Mouse (Mus musculus): Measurements from ENCODE around the gene Lamb3. TPM values are rescaled to one million over a fixed set of nuclear protein-coding genes. Genes with fewer than 3 reads are reported as not detected.
A peak's percentile ranks its signal among the peaks of the same experiment; 100 is the strongest.

Gene Lamb3
- polyA plus RNA-seq, 1 experiment from 2014 or later, result 0.63 TPM

DNA sequence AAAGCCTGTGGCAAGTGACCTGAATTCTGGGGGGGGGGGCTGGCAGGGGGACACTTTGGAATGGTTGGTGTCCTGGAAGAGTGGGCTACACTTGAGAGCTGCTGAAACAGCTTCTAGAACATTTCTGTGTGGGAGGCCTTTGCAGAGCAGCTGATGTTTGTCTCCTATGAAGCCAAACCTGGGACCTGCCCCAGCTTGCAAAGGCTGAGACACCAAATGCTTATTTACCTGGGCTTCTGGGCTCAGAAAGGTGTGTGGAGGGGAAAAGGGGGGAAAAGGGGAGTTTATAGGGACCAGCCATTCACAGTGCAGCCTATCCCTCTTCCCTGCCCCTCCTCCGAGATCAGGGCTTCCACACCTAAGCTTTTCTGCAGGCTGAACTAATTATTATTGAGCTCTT lies 92.5 kb downstream of the Lamb3 start:
- H3K9ac ChIP-seq, result no peak overlapping the region
- 25% methylated on average over 1 of the region's 1 CpGs for WGBS (ENCODE audit: insufficient replicate concordance)
- no peak for ATAC-seq (ENCODE audit: insufficient read depth)
- no peak overlapping the region for H3K4me3 ChIP-seq (replicated peaks)
- no peaks in the 10 kb centered on the region for H3K27me3 ChIP-seq
- no peaks in the 10 kb centered on the region for H3K9me3 ChIP-seq (replicated peaks)
- no peak overlapping the region for H3K27ac ChIP-seq (replicated peaks)
- 0 out of 2 replicates have a peak, but pooled peaks cover 5% of the 10 kb centered on the region for H3K4me1 ChIP-seq (replicated peaks)
- H3K4me2 ChIP-seq, result no peak overlapping the region
- no peaks in the 10 kb centered on the region for H3K36me3 ChIP-seq (replicated peaks)

DNA sequence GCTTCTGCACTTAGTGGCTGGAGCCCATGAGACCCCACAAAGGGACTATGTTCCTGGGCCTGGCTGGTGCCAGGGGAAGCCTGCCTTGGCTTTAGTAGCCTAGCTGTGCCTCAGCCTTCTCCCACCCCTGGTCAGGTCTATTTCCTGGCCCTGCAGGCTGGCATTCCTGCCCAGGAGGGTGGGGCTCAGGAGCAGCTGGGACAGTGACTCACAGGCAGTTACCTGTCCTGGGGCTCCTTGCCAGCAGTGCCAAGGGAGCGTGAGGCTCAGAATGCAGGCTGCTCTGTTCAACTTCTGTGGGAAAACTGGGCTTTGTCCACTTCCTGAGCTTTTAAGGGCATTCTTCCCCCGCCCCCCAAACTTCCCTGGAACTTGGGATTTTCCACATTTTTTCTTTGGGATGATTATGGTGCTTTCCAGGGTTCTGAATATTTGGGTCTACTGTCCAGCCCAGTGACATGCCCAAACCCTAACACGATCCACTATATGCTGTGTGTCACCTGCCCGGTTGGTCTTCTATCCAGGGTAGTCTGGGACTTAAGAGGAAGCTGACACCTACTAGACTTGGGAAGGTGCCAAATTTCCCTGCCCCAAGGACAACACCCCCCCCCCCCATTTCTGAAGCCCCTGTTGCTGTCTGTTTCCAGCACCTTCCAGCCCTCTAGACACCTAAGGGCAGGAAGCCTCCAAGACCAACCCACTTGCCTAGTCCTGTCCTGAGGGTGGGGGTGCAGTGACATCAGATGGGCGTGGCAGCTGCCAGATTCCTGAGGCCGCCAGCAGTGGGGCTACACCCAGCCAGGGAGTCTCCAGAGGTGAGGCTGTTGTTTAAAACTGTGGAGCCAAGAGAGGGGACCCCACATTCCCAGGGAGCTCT lies 94.0 kb downstream of the Lamb3 start:
- 39% methylated on average over 6 of the region's 6 CpGs for WGBS (ENCODE audit: insufficient replicate concordance)
- Histone ChIP-seq H3K27ac (replicated peaks) (no peak overlapping the region), H3K27me3 (no peaks in the 10 kb centered on the region), H3K9ac (no peak overlapping the region), H3K4me2 (no peak overlapping the region), H3K4me1 (replicated peaks) (0 out of 2 replicates have a peak, but pooled peaks cover 5% of the 10 kb centered on the region), H3K4me3 (replicated peaks) (no peak overlapping the region), H3K9me3 (replicated peaks) (no peaks in the 10 kb centered on the region), H3K36me3 (replicated peaks) (no peaks in the 10 kb centered on the region)
- ATAC-seq (ENCODE audit: insufficient read depth), result peak; percentile 4; the same call in 1 of the 2 replicates

DNA sequence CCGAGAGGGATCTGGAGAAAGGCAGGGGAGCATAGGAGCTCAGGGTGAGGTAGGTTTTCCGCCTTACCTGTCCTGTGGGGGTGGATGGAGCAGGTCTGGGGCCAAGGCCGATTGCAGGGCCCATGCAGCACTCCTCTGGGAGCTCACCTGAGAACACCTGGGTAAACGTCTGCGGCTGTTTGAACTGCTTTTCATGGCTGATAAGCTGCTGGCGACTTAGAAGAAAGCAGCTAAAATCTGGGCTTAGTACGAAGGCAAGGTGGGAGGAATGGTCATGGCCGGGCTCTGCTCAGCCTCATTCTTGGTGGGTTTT lies 94.5 kb downstream of the Lamb3 start:
- Histone ChIP-seq H3K4me3 (replicated peaks) (no peak overlapping the region), H3K27me3 (no peaks in the 10 kb centered on the region), H3K4me1 (replicated peaks) (0 out of 2 replicates have a peak, but pooled peaks cover 5% of the 10 kb centered on the region), H3K9me3 (replicated peaks) (no peaks in the 10 kb centered on the region), H3K4me2 (no peak overlapping the region), H3K36me3 (replicated peaks) (no peaks in the 10 kb centered on the region), H3K27ac (replicated peaks) (no peak overlapping the region), H3K9ac (no peak overlapping the region)
- 42% methylated on average over 8 of the region's 8 CpGs for WGBS (ENCODE audit: insufficient replicate concordance)
- no peak for ATAC-seq (ENCODE audit: insufficient read depth)

DNA sequence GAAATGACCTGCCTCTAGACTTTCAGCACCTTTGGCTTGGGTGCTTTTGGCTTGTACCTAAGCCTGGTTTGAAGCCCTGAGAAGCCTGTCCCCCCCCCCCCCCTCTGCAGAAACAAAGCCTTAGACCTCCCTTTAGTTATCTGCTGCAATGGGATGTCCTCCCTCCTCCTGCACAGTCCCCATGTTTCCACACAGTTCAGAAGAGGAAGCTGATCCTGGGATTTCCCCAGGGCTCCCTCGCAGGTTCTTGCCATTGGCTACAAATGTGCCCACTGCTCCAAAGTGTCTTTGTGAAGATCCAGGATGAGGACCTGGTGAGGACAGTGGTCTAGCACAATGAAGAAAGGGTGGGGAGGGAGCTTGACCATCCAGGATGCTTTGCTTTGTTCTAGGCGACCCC lies 95.6 kb downstream of the Lamb3 start:
- no peak overlapping the region for H3K9ac ChIP-seq

DNA sequence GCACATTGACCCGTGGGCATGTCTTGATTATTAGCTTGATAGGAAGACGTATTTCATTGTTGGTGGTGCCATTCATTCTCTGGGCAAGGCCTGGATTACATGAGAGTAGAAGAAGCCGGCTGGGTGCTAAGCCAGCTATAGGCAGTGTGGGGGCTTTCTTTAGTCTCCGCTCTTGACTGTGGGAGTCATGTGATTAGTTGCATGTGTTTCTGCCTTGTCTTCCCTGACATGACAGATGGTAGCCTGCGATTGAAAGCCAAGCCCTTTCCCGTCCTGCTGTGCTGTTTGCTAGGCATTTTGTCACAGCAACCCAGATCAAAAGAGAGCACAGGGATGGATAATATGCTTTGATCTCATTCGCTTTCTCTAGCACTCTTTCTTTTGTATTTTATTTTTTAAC lies 97.9 kb downstream of the Lamb3 start:
- no peaks in the 10 kb centered on the region for H3K9me3 ChIP-seq (replicated peaks)
- WGBS (ENCODE audit: insufficient replicate concordance), result 42% methylated on average over 7 of the region's 7 CpGs
- no peak overlapping the region for H3K4me3 ChIP-seq (replicated peaks)
- H3K36me3 ChIP-seq (replicated peaks), result no peaks in the 10 kb centered on the region
- H3K4me1 ChIP-seq (replicated peaks), result peaks cover 6% of the 10 kb centered on the region
- no peak overlapping the region for H3K27ac ChIP-seq (replicated peaks)
- no peak overlapping the region for H3K4me2 ChIP-seq
- no peak overlapping the region for H3K9ac ChIP-seq
- no peaks in the 10 kb centered on the region for H3K27me3 ChIP-seq
- no peak for ATAC-seq (ENCODE audit: insufficient read depth)

More for the DNA sequence above, 95.6 kb downstream of the Lamb3 start:
- 0 out of 2 replicates have a peak, but pooled peaks cover 5% of the 10 kb centered on the region for H3K4me1 ChIP-seq (replicated peaks)
- WGBS (ENCODE audit: insufficient replicate concordance), result 29% methylated on average over 2 of the region's 2 CpGs
- no peak for ATAC-seq (ENCODE audit: insufficient read depth)
- H3K4me2 ChIP-seq, result no peak overlapping the region
- no peaks in the 10 kb centered on the region for H3K27me3 ChIP-seq
- no peaks in the 10 kb centered on the region for H3K9me3 ChIP-seq (replicated peaks)
- H3K4me3 ChIP-seq (replicated peaks), result no peak overlapping the region
- no peak overlapping the region for H3K27ac ChIP-seq (replicated peaks)
- H3K36me3 ChIP-seq (replicated peaks), result no peaks in the 10 kb centered on the region

DNA sequence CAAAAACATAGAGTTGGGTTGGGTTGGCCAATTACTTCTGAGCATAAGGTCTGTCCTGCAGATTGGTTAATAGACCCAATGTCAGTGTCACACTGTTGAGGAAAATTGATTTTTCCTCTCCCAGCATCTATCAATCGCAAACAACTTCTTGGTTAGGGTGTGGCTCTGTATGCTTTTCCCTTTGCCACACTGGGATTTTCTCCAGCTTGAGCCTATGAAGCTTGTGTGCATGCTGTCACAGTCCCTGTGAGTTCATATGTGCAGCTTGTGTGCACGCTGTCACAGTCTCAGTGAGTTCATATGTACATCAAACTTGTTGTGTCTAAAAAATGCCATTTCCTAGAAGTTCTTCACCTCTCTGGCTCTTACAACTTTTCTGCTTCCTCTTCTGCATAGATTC lies 99.3 kb downstream of the Lamb3 start:
- Histone ChIP-seq H3K27me3 (no peaks in the 10 kb centered on the region), H3K4me1 (replicated peaks) (peaks cover 10% of the 10 kb centered on the region), H3K4me3 (replicated peaks) (no peak overlapping the region), H3K4me2 (no peak overlapping the region), H3K27ac (replicated peaks) (no peak overlapping the region), H3K36me3 (replicated peaks) (no peaks in the 10 kb centered on the region), H3K9ac (no peak overlapping the region), H3K9me3 (replicated peaks) (no peaks in the 10 kb centered on the region)
- no peak for ATAC-seq (ENCODE audit: insufficient read depth)
- 50% methylated on average over 2 of the region's 2 CpGs for WGBS (ENCODE audit: insufficient replicate concordance)

DNA sequence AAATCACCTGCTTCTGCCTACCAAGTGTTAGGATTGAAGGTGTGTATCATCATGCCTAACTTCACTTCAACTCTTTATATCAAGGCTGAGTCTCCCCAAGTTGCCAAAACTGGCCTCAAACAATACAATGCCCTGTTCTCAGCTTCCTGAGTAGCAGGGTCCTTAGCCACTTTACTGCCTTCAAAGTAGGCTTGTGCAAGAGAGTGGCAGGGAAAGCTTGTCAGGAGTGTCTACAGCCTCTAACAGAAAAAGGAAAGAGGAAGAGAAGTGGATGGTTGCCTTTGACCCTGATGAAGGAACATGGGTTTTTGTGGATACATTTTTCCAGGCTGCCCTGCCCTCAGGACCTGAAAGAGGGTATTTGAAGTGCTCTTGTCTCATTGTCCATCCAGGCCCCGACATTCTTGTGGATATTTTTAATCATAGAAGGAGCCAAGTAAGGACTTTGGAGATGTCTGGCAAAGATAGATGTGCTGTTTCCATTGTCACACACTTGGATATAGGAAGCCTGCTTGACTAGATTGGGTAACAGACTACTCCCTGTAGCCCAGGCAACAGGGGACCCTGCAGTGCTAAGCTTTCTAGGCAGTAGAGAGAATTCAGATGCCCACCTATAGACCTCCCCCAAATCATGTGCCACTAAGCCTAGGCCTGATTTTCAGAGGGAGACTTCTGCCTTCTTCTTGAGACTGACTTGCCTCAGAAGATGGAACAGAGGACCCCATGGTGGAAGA lies 102.5 kb downstream of the Lamb3 start:
- no peak for ATAC-seq (ENCODE audit: insufficient read depth)
- Histone ChIP-seq H3K4me2 (no peak overlapping the region), H3K27me3 (no peaks in the 10 kb centered on the region), H3K4me3 (replicated peaks) (no peak overlapping the region), H3K9ac (no peak overlapping the region), H3K9me3 (replicated peaks) (no peaks in the 10 kb centered on the region), H3K4me1 (replicated peaks) (peaks cover 10% of the 10 kb centered on the region), H3K27ac (replicated peaks) (no peak overlapping the region), H3K36me3 (replicated peaks) (no peaks in the 10 kb centered on the region)
- 39% methylated on average over 1 of the region's 1 CpGs for WGBS (ENCODE audit: insufficient replicate concordance)

DNA sequence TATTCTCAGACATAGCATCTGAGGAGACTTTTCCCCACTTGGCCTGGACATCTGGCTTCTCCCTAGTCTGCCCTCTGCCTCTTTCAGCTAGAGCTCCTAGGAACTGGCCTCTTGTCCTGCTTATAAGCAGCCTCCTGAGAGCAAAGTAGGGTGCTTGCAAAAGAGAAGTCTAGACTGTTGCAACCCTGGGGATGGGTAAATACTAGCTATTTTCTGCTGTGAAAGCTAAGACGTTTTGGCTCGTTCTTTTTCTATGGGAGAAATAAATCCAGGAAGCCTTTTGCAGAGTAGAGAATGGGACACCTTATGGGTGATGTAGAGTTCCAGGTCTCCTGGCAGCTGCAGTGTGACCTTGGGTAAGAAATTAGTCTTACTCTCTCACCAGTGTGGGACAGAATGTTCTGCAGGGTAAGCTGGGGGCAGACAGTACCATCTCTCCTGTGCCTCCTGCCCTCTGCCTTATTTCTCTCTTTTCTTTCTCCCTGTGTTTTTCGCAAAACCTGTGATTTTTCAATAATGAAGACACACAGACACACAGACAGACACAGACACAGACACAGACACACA lies 103.1 kb downstream of the Lamb3 start:
- Histone ChIP-seq H3K9ac (no peak overlapping the region), H3K27ac (replicated peaks) (no peak overlapping the region), H3K4me3 (replicated peaks) (no peak overlapping the region), H3K9me3 (replicated peaks) (no peaks in the 10 kb centered on the region), H3K36me3 (replicated peaks) (no peaks in the 10 kb centered on the region), H3K4me2 (no peak overlapping the region), H3K4me1 (replicated peaks) (peaks cover 10% of the 10 kb centered on the region), H3K27me3 (no peaks in the 10 kb centered on the region)
- WGBS (ENCODE audit: insufficient replicate concordance), result 50% methylated on average over 3 of the region's 3 CpGs
- ATAC-seq (ENCODE audit: insufficient read depth), result no peak

DNA sequence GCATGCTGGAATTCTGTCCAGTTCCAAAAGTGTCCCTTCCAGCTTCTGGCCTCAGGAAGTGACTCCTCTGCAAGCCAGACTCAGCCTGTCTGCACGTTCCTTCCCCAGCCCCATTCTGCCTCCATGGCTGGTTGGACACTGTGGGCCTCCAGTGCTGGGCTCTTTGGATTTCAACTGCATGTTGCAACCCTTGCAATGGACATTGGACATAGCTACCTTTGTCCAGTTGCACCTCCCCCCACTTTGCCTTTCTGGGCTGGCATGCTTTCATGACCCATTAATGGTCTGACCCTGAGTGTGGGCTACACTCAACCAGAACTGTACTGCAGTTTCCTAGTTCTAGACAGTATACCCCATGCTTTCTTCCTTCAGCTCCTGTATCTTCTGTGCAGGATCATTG lies 104.1 kb downstream of the Lamb3 start:
- Histone ChIP-seq H3K4me1 (replicated peaks) (peaks cover 10% of the 10 kb centered on the region), H3K9ac (no peak overlapping the region), H3K4me3 (replicated peaks) (no peak overlapping the region), H3K4me2 (no peak overlapping the region), H3K27ac (replicated peaks) (peak overlapping the region; percentile 66), H3K27me3 (no peaks in the 10 kb centered on the region), H3K9me3 (replicated peaks) (no peaks in the 10 kb centered on the region), H3K36me3 (replicated peaks) (no peaks in the 10 kb centered on the region)
- 50% methylated on average over 1 of the region's 1 CpGs for WGBS (ENCODE audit: insufficient replicate concordance)
- peak; percentile 76 for ATAC-seq (ENCODE audit: insufficient read depth)

DNA sequence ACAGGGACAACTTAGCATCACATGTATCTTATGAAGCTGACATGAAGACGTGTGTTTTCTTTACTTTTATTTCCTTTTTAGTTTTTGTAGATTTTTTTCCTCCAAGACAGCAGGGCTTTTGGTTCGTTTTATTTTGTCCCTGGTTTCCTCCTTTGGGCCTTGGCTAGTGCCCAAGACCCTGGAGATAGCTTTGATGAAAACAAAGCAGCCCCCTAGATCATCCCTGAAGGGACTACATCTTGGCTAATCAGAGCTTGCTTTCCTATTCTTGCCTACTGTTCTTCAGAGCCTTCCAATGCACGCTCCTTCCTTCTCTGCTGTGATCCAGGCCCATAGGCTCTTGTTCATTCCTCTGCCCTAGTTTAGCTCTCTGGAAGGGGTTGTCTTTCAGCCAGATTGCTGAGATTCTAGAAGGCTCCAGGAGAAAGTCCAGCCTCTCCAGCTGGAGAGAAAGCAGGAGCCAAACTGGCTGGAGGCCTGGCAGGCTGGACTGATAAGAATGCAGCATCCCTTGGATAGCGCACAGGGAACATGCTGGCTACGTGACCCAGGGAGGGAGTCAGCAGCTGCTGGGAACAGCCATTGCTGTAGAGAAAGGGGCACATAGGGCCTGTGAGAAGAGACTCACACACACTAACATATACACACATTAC lies 108.3 kb downstream of the Lamb3 start:
- Histone ChIP-seq H3K27me3 (no peaks in the 10 kb centered on the region), H3K9ac (no peak overlapping the region), H3K4me2 (no peak overlapping the region), H3K4me1 (replicated peaks) (0 out of 2 replicates have a peak, but pooled peaks cover 3% of the 10 kb centered on the region), H3K4me3 (replicated peaks) (no peak overlapping the region), H3K36me3 (replicated peaks) (no peaks in the 10 kb centered on the region), H3K27ac (replicated peaks) (no peak overlapping the region), H3K9me3 (replicated peaks) (no peaks in the 10 kb centered on the region)
- WGBS (ENCODE audit: insufficient replicate concordance), result 55% methylated on average over 5 of the region's 5 CpGs
- no peak for ATAC-seq (ENCODE audit: insufficient read depth)

DNA sequence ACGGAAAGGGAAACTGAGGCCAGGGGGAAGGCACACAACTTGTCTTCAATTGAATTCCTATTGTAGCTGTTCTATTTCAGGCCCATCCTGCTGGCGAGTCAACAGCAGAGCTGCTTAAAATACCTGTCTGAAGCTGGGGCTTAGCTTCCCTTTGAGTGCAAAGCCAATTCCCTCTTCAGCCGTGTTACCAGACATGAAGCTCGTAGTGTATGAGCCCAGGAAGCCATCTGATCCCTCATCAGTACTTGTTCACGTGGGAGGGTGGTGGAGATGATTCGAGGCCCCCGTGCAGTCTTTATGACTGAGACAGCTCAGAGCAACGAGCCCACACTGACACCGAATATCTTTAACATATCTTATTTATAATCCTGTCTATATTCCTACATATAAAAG lies 108.9 kb downstream of the Lamb3 start:
- no peak overlapping the region for H3K4me2 ChIP-seq
- H3K4me3 ChIP-seq (replicated peaks), result no peak overlapping the region
- H3K27me3 ChIP-seq, result no peaks in the 10 kb centered on the region
- no peaks in the 10 kb centered on the region for H3K9me3 ChIP-seq (replicated peaks)
- H3K4me1 ChIP-seq (replicated peaks), result 0 out of 2 replicates have a peak, but pooled peaks cover 3% of the 10 kb centered on the region
- no peaks in the 10 kb centered on the region for H3K36me3 ChIP-seq (replicated peaks)
- ATAC-seq (ENCODE audit: insufficient read depth), result no peak
- no peak overlapping the region for H3K9ac ChIP-seq
- no peak overlapping the region for H3K27ac ChIP-seq (replicated peaks)
- WGBS (ENCODE audit: insufficient replicate concordance), result 58% methylated on average over 9 of the region's 9 CpGs
